Mouse (Mus musculus) adrenal gland, adult (tissue): ENCODE results near the gene Abr.

ENCODE experiments used
- DNase-seq, 2 experiments: peaks; one replicate each; pipeline ENCODE4 v3.0.0; 2022 to 2023; ENCODE audit warnings: low spot score in 1 of 2; ENCODE audit not compliant: inconsistent age in 2 of 2

Gene Abr

DNA sequence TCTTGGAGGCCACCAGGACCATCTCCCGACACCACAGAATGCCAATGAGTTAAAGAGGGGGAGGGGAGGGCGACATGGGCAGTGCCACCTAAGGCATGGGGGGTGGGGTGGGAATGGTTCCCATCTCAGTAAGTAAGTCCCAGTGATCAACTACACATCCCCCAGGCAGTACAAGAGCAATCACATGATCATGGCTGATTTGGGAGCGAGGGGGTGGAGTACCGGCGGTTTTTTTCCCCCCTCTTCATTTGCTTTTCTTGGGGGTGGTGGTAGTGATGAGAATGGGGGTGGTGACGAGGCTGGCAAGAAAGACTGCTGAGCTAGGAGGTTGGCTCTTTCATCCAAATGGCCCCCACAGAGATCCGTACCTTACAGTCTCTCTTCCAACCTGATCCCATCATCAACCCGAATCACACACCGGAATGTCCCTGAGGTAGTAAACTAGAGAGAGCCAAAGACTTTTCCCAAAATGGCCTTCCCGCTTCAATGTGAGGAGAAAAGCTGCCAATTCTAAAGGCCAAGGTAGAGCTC lies 51.8 kb downstream of the Abr start:
- peak in 1 of 2 experiments; percentile 72 for DNase-seq

DNA sequence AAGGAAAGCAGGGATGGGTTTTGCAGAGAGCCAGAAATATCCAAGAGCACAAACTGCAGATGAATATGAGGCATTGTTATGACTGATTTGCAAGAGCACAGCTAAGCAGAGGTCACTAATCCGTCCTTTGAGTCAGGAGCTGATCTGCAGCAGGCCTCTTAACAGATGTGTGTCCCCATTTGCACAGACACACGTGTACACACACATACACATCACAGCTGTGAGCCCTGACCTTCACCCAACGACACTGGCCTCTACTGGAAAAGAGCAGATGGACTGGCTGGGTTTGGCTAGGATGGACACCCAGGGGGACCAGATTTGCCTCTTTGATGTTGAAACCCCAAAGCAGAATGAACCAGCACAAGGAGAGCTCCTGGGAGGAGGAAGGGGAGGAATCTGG lies 52.7 kb downstream of the Abr start:
- DNase-seq = peak; percentile 27 to 68

DNA sequence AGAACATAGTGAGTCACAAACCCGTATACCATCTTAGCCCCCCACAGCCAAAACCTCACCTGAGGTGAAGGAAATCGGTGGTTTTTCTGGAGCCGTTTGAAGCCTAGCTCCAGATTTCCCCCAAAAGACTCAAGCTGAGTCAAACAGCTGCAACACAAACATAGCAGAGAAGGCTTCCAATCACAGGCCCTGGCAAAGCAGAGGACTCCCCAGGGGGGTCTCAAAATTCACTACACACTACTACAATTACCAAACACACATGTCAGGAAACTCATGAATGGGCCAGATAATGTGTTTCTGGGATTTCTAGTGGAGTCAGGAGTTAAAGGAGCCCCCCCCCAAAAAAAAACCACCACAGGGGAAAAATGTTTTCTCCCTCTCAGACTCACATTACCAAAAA lies 56.0 kb downstream of the Abr start:
- DNase-seq = no peak

DNA sequence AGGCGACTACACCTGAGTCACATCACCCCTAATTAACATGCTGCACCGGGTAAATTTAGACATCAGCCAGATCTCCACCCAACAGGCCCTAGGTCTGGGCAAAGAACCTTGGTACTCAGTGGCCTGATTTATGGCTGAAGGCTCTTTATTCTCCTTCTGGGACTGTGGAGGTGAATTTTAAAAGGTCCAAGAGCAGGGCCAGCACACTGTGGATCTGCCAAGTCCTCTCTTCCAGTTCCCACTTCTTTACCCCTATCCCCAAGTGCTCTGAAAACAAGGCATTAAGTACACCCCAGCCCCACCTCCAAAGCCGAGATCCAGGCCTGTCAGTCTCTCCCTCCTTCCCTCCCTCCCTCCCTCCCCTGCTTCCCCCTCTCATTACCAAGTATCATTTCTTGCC lies 59.5 kb downstream of the Abr start:
- peak in 1 of 2 experiments; percentile 43 for DNase-seq

DNA sequence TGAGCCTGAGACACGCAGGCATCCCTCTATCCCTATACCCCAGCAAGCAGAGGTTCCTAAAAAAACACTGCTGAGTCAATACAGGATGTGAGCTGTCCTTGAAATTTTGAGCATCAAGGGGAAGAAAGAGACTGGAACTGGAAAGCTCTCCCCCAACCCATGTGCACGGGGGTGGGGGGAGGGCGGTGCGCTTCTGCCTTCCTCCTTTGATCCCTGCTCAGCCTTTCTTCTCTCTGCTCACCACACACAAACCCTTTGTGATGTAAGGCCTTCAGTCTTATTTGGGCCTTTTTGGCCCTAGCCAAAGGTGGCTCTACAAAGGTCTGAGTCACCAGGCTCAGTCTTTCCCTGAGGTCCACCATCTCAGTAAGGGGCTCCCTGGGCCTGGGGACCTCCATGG lies 59.9 kb downstream of the Abr start:
- peak; percentile 54 to 79 for DNase-seq

DNA sequence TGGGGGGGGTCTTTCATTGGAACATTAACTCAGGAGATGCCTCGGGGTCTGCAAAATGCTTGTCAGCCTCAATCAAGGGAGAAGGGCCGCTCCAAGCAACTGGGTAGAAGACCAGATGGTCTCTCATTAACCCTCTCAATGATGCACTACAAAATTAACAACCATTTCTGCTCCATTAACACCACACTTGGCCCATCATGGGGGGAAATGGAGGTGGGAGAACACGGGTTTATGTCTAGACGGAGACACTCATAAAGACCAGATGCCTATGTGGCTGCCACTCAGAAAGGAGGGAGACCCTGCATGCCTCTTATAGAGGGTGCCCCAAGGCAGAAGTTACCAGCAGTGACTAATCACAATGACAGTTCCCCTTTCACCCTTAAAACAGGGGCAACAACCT lies 64.3 kb downstream of the Abr start:
- no peak for DNase-seq

DNA sequence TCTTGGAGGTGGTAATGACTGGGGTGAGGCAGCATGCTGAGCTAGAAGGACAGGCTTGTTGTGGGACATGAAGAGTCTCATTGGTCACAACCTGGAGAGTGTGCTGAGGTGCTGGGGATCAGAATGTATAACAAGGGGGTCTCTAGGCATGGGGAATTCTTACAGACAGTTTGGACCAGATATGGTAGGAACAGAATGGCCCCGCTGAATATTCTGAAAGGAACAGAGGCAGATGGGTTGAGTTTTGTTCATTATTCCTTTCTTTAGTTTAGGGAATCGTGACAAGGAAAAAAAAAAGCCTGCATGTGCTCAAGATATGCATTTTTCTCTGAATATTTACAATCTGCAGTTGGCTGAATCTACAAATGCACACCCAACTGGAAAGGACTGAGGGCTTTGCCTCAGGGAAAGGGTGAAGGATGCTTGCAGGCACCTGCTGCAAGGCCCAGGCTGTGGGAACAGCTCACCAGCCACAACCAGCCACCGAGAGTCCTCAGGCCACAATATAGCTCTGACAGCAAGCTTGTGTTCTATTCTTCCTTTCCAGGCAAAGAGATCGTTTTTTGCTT lies 73.9 kb downstream of the Abr start:
- DNase-seq = no peak

DNA sequence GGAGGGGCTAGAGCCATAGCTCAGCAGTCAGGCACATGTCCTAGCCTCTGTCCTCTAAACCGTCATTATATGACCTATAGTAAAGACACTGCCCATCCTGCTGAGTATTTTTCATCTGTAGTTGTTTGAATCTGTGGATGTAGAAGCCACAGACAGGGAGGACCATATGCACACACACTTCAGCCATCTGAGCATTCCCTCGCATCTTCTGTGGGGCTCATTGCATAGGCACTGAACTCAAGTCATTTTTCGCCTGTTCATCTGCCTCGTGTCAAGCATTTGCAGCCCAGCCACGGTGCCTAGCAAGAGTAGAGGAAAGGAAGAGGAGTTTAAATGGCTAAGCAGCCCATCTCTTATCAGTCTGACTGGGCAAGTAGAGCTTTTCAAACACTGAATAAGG lies 74.7 kb downstream of the Abr start:
- no peak for DNase-seq

DNA sequence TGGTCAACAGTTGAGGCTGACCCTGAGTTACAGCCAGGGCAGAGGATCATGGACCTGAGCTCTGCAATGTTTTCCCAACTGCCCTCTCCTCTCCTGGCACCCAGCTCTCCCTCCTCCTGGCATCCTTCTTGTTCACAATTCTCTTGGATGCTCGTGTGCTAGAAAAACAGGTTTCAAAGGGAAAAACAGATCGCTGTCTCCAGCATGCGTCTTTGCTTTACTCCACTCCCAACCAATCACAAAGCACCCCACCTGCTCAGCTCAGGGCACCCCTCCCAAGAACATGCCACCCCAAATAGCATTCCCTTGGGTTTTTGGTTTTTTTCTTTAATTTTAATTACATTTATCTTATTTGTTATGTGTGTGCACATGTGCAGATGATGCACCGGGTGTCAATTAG lies 75.7 kb downstream of the Abr start:
- no peak for DNase-seq

DNA sequence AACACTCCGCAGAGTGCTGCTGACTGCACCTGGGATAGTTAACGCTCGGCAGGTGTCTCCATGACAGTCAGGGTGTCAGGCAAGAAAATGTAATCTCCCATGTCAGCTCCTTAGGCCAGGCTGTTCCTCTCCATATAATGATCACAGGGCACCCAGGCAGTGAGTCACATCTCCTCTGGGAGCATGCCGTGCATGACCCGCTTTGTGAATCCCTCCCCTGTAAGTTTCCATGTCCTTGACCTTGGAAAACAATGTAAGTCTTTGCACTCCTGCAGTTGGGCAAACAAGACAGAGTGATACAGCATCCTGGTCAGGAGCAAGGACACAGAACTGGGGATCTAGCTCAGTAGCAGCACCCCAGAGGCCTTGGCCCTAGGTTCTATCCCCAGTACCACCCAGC lies 78.8 kb downstream of the Abr start:
- DNase-seq = peak; percentile 82 to 87

DNA sequence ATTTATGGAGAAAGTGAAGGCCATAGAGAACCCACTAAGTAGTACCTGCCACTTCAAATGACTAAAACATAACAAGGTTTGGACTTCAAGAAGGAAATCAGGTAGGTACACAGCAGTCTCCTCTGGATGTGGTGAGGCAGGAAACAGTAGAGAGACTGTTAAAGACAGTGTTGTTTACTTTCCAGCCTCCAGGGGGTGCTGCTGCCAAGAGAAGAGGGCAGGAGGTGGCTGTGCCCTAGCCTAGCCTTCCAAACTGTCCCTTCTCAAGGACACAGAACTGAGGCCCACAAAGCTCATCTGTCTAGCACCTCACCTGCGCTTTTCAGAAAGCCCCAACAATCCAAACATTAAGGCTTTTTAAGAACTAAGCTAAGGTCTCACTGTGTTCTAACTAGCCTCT lies 81.1 kb downstream of the Abr start:
- peak; percentile 83 to 94 for DNase-seq

DNA sequence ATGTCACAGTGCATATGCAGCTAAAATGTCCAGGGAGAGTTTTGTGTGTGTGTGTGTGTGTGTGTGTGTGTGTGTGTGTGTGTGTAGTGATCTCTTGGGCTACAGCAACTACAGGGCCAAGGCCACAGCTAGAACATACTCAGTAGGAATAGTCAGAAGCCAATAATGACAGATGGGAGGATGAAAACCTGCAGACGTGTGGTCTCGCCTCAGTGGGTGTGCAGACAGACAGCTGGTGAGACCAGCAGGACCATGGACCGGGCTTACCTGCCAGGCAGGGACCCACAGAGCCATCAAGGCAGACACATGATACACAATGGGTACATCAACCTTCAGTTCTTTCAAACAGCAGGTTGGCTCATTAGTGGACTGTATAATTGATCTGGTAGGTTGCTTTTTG lies 84.7 kb downstream of the Abr start:
- no peak for DNase-seq

DNA sequence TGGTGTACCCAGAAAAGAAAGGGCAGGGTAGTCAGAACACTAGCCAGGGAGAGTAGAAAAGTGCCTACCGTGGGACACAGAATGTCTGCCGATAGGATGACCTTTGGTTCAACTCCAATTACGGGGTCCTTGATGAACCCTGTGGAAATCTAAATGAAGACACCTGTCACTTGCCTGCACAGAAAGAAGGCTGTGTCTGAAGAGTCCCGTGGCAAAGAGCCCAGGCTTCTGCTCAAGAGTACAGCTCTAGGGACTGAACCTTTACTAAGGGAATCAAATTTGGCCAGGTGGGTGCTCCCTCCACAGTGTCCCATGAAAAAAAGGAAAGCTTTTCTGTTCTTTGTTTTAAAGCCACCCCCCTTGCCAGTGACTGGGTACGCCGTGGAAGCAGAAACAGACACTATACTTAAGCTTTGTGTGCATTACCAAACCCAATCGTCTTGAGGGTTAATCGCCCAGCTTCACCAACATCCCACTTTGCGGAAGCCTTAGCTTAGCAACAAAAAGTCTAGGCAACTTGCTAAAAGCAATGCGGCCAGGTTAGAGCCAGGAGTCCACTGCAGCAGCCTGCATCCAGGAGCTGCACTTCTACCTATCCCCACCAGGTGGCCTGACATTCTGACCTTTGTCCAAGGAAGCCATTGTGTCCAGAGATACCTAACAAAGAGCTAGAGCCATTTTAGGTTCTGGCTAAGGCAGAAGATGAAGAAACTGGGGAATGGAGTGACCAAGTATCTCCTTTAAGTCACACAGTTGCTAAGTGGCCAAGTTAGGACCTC lies 85.3 kb downstream of the Abr start:
- DNase-seq = peak in 1 of 2 experiments; percentile 75

DNA sequence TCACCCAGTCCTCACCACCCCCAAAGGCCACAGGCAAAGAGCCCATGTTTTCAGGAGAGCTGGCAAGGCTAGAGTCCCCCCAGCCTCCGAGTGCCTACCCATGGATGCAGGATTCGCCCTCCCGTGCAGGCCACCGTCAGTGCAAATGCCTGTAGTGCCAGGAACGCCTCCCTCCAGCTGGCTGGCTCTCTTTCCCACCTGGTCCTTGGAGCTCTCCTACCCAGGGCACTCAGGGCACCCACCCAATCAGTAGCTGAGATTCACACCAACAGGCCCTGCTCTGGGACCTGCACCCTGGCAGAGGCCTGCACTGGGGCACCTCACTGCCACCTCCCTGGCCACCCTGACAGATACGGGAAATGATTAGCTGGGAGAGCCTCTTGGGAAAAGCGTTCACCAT lies 90.1 kb downstream of the Abr start:
- DNase-seq = no peak

DNA sequence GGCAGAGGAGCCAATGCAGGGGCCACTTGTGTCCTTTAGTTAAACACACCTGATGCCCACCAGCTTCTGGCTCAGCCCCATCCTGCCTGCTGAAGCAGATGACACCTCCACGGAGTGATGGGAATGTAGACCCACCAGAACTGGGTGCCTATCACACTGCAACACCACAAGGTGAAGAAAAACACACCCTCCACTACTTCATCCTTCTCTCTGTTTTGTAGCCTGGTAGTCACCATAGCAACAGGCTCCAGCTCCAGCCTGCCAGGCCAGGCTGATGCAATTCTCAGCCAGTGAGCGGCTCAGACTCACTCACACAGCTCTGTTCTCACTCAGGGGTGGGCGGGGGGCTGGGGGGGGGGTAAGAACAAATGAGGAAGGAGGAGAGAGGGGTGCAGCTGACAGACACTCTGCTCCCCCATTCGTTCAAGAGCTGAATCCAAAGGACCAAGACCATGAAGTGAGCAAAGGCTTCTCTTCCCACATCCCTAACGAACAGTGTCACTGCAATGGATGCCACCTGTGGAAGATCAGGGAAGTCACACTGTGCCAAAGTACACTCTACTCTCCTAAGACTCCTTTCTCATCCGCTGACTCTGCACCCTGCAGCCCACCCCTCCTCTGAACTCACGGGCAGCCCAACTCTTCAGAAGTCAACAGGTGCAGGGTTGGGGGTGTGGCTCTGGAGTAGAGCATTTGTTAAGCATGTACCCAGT lies 91.0 kb downstream of the Abr start:
- peak in 1 of 2 experiments; percentile 69 for DNase-seq

DNA sequence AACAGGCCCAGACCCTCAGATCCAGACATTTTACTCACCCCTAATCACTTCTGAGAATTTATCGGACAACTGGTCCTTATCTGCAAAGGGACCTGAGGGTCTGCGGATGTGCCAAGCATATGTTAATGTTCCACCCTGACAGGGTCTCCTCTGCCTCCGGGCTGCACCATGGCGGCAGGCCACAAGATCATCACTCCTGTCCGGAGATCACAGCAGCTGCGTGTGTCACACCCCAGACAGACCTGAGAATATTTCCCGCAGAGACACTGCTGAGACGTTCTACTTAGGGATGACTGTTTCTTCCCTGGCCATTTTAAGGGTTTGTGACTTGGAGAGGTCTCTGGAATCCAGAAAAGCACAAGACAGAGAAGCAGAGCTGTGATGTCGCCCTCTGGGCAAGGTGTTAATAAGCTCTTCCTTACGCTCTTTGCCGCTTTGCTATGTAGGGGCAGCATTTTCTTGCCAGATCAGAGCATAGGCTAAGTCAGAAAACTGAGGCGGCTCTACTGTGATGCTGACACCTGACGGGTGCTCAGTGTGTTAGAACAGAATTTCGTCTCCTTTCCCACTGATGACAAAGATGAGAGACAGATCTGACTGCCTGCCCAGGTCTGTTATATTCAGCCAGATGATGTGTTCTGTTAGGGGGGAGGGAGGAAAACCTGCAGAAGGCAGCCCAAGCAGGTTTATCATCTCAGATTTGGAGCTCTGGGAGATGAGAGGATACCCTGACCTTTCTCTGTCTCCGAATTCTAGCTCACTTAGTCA lies 91.8 kb downstream of the Abr start:
- DNase-seq = peak in 1 of 2 experiments; percentile 49

DNA sequence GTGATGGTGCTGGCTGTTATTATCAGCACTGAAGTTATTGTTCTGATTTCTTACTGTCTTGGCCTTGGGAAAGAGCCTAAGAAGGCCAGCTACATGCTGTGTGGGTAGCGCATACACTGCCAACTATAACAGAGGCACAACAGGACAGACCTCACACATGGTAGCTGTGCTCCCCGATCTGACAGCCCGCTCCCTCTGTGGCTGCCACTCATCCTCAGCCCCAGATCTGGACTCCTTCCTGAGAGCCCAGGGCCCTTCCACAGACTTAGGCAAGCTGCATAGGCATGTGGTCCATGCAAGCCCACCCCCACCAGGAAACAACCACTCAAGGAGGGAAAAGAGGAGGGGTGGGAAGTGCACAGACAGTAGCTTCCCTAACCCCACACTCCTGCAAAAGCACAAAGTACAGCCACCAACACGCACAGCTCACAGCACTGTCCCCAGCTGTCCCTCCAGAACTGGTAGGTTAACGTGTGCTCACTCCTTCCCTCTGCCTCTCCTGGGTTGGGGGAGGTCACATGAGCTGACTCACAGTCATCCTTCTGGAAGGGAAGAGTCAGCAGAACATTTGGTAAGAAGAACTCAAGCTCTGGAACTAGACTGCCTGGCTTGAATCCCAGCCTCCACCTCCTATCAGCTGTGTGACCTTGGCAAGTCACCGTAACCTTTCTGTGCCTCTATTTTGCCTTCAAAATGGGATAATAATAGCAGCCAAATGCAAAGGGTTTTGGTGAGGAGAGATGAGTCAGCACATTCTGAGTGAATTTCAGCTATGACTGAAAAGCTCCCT lies 92.6 kb downstream of the Abr start:
- peak; percentile 92 to 95 for DNase-seq

DNA sequence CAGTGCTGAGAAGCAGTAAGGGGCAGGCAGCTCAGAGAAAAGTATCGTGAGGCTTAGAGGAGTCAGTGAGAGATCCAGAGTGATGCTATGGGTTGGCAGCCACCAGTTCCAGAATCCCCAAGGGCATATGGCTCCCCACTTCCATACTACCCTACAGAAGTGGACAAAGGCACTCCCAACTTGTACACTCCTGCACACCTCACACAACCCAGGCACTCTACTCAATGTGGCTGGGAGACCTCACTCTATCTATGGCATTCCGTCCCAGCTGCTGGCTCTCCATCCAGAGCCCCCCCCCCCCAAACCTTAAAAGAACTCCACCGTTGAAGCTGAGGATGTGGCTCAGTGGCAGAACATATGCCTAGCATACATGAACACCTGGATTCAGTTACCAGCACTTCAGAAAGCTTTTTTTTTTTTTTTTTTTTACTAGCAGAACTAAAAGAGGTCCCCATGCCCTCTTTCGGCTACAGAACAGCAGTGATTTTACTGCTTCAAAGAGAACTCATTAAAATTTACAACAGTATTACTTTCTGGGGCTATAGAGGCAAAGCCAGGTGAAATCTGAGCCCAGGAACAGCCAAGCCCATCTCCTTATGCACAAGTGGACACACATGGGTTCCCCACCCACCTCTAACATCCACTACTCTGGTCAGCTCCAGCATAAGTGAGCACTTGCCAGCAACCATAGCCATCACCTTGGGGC lies 96.3 kb downstream of the Abr start:
- no peak for DNase-seq

DNA sequence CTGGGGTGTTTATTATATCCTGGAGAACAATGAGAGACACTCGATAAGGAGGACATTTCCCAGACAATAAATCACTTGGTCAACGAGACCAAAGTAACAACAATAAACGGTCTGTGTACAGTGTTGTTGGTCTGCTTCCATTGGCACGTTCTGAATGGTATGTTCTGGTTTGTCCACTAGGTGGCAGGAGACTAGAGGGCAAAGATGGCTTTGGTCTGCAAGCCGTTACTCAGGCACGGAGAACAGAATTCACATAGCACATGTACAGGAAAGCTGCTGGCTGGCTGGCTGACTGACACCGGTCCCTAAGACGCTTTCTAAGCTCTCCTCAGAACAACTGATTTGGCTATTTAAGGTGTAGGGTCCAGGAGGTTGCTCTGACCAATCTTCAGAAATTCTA lies 97.2 kb downstream of the Abr start:
- peak; percentile 73 to 91 for DNase-seq

DNA sequence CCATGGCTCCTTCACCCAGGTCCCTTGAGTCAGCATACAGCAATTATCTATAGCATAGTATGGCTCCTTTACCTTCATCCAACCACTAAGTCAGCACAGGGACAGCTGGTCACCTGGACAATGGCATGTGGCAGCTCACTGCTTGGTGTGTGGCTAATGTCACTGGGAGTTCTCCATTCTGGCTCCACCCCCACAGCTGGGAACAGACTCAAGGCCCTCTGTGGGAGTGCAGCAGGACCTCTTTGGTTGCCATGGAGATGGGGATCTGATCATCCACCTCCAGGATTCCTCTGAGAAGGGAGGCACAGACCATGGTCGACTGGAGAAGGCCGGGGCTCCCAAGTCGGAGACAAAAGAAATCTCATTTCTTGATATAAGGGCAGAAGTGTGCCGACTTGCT lies 98.8 kb downstream of the Abr start:
- peak; percentile 76 to 83 for DNase-seq
